Mouse (Mus musculus): ENCODE results near the gene Vangl1. TPM values are rescaled to one million over a fixed set of nuclear protein-coding genes. Genes with fewer than 3 reads are reported as not detected.

Gene Vangl1
- polyA plus RNA-seq, 1 experiment from 2014 or later, result 15.2 TPM

GRCm38 (mm10) chr3:102196166-102196565 is 8.3 kb downstream of the Vangl1 start:
- Histone ChIP-seq H3K4me2 (replicated peaks) (no peak overlapping the region), H3K4me1 (peaks cover 43% of the 10 kb centered on the region), H3K9ac (no peak overlapping the region), H3K27ac (no peak overlapping the region), H3K27me3 (peaks cover 49% of the 10 kb centered on the region), H3K4me3 (no peak overlapping the region), H3K36me3 (no peaks in the 10 kb centered on the region), H3K9me3 (replicated peaks) (no peaks in the 10 kb centered on the region)
- WGBS, result 86% methylated on average over 9 of the region's 9 CpGs
- no peak for ATAC-seq (ENCODE audit: low FRiP score)

DNA sequence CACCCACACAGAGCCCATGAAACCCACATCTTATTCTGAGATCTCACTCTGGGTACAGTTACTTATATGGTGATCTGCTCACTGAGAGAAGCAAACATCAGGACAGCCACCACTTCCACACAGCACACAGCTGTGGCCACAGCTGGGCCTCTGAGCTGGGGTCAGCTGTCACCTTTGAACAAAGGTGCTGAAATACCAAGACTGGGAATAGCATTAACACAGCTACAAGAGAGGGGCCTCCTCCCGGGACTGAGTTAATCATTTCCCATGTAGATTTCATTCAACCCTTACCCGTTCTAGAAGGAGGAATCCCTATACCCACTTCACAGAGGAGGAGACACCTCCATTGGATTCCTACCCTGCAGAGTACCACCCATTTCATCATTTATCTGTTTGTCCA is 8.7 kb downstream of the Vangl1 start:
- ATAC-seq (ENCODE audit: low FRiP score), result no peak
- no peak overlapping the region for H3K4me3 ChIP-seq
- H3K4me2 ChIP-seq (replicated peaks), result no peak overlapping the region
- no peak overlapping the region for H3K27ac ChIP-seq
- no peaks in the 10 kb centered on the region for H3K9me3 ChIP-seq (replicated peaks)
- H3K27me3 ChIP-seq, result peaks cover 48% of the 10 kb centered on the region
- no peak overlapping the region for H3K9ac ChIP-seq
- no peaks in the 10 kb centered on the region for H3K36me3 ChIP-seq
- H3K4me1 ChIP-seq, result peaks cover 43% of the 10 kb centered on the region
- 36% methylated on average over 2 of the region's 2 CpGs for WGBS

GRCm38 (mm10) chr3:102194291-102195051 is 10.0 kb downstream of the Vangl1 start:
- 3% methylated on average over 11 of the region's 11 CpGs for WGBS
- peaks cover 51% of the 10 kb centered on the region for H3K4me1 ChIP-seq
- peak; percentile 39; the same call in 1 of the 2 replicates for ATAC-seq (ENCODE audit: low FRiP score)
- H3K27ac ChIP-seq, result peak overlapping the region; percentile 74
- H3K4me2 ChIP-seq (replicated peaks), result peak overlapping the region; percentile 43
- H3K27me3 ChIP-seq, result peaks cover 36% of the 10 kb centered on the region
- no peak overlapping the region for H3K4me3 ChIP-seq
- peak overlapping the region; percentile 43; the same call in 1 of the 2 replicates for H3K9ac ChIP-seq
- no peaks in the 10 kb centered on the region for H3K36me3 ChIP-seq
- no peaks in the 10 kb centered on the region for H3K9me3 ChIP-seq (replicated peaks)

GRCm38 (mm10) chr3:102193488-102194290 is 10.8 kb downstream of the Vangl1 start:
- H3K27me3 ChIP-seq, result peaks cover 33% of the 10 kb centered on the region
- H3K4me3 ChIP-seq, result 0 out of 2 replicates have a peak overlapping the region, but pooled peaks have one; percentile 4

DNA sequence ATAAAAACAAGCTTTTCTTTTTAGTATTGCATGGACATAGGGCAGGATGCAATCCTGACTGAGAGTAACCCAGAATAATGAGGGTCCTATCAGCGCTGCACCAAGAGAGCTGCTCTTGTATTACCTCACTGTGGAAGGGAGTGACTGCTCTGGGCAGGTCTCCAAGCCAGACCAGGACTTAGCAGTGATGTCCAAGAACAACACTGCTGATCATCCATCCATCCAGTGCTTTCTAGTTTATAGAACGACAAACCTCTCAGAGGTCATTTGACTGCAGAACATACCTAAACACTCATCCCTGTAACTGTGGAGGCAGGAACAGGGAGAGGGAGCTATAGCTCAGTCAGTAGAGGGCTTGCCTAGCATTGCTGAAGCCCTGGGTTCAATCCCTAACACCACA is 11.9 kb downstream of the Vangl1 start:
- Histone ChIP-seq H3K4me3 (no peak overlapping the region), H3K9ac (no peak overlapping the region), H3K36me3 (no peaks in the 10 kb centered on the region), H3K4me1 (peaks cover 55% of the 10 kb centered on the region), H3K27me3 (peaks cover 36% of the 10 kb centered on the region), H3K4me2 (replicated peaks) (no peak overlapping the region), H3K9me3 (replicated peaks) (no peaks in the 10 kb centered on the region), H3K27ac (0 out of 2 replicates have a peak overlapping the region, but pooled peaks have one; percentile 2)
- no peak for ATAC-seq (ENCODE audit: low FRiP score)
- 69% methylated on average over 2 of the region's 2 CpGs for WGBS

More at GRCm38 (mm10) chr3:102193488-102194290, 10.8 kb downstream of the Vangl1 start:
- Histone ChIP-seq H3K4me1 (peaks cover 56% of the 10 kb centered on the region), H3K27ac (peak overlapping the region; percentile 74), H3K9me3 (replicated peaks) (no peaks in the 10 kb centered on the region), H3K9ac (peak overlapping the region; percentile 43), H3K36me3 (no peaks in the 10 kb centered on the region), H3K4me2 (replicated peaks) (peak overlapping the region; percentile 43)
- ATAC-seq (ENCODE audit: low FRiP score), result peak; percentile 51
- WGBS, result 4% methylated on average over 19 of the region's 20 CpGs

DNA sequence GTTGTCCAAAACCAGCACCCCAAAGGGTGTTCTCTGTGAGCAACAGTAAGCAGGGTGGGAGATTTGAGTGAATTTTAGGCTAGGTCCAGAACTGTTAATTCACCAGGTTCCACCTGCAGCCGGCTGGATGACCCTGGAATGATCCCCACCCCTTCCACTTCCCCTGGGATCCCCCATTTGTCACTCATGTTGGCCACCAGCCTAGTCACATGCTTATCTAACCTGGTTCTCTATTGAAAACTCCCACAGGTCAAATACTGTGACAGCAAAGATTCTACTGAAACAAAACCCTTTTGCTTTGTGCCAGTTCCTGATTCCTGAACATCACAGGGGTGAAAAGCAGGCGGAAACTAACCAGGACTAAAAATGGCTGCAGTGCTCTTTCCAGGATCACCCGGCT is 12.9 kb downstream of the Vangl1 start:
- WGBS, result 64% methylated on average over 3 of the region's 3 CpGs
- Histone ChIP-seq H3K4me3 (no peak overlapping the region), H3K4me1 (peaks cover 53% of the 10 kb centered on the region), H3K4me2 (replicated peaks) (no peak overlapping the region), H3K9ac (no peak overlapping the region), H3K9me3 (replicated peaks) (no peaks in the 10 kb centered on the region), H3K27me3 (peaks cover 28% of the 10 kb centered on the region), H3K36me3 (no peaks in the 10 kb centered on the region), H3K27ac (no peak overlapping the region)
- no peak for ATAC-seq (ENCODE audit: low FRiP score)

DNA sequence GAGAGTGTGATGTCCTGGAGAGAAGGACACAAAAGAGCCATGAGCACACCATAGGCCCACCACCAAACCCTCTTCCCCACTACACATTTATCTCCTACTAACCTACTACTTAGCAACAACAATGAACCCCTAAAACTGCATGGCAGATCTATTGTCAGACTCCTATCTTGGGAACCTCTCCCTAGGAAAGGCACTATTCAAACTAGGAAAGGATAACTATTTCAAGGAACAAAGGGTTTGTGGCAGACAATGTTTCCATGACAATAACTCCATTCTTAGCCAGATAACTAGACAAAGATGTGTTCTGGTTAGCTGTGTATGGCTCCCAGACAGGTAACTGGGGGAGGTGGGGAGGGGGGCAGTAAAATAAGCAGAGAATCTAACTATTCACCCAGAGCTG is 13.9 kb downstream of the Vangl1 start:
- Histone ChIP-seq H3K27ac (no peak overlapping the region), H3K4me1 (peaks cover 51% of the 10 kb centered on the region), H3K9ac (no peak overlapping the region), H3K4me3 (no peak overlapping the region), H3K36me3 (0 out of 2 replicates have a peak, but pooled peaks cover 6% of the 10 kb centered on the region), H3K9me3 (replicated peaks) (0 out of 2 replicates have a peak, but pooled peaks cover 7% of the 10 kb centered on the region), H3K27me3 (peaks cover 22% of the 10 kb centered on the region), H3K4me2 (replicated peaks) (no peak overlapping the region)
- no peak for ATAC-seq (ENCODE audit: low FRiP score)

- ATAC-seq (ENCODE audit: low FRiP score), result no peak
- peaks cover 49% of the 10 kb centered on the region for H3K4me1 ChIP-seq
- no peak overlapping the region for H3K27ac ChIP-seq
- peaks cover 18% of the 10 kb centered on the region for H3K27me3 ChIP-seq
- 0 out of 2 replicates have a peak, but pooled peaks cover 7% of the 10 kb centered on the region for H3K9me3 ChIP-seq (replicated peaks)
- no peak overlapping the region for H3K4me3 ChIP-seq
- WGBS, result 3% methylated on average over 4 of the region's 4 CpGs
- H3K4me2 ChIP-seq (replicated peaks), result no peak overlapping the region
- H3K36me3 ChIP-seq, result 0 out of 2 replicates have a peak, but pooled peaks cover 6% of the 10 kb centered on the region
- no peak overlapping the region for H3K9ac ChIP-seq
Measured at GRCm38 (mm10) chr3:102190015-102190414, 14.5 kb downstream of the Vangl1 start.

GRCm38 (mm10) chr3:102188972-102189371 is 15.5 kb downstream of the Vangl1 start:
- Histone ChIP-seq H3K4me1 (peaks cover 39% of the 10 kb centered on the region), H3K4me3 (no peak overlapping the region), H3K36me3 (0 out of 2 replicates have a peak, but pooled peaks cover 6% of the 10 kb centered on the region), H3K9ac (no peak overlapping the region), H3K4me2 (replicated peaks) (peak overlapping the region; percentile 29), H3K27me3 (peaks cover 18% of the 10 kb centered on the region), H3K27ac (no peak overlapping the region), H3K9me3 (replicated peaks) (0 out of 2 replicates have a peak, but pooled peaks cover 7% of the 10 kb centered on the region)
- WGBS, result 8% methylated on average over 6 of the region's 6 CpGs
- ATAC-seq (ENCODE audit: low FRiP score), result peak; percentile 32; the same call in 1 of the 2 replicates

DNA sequence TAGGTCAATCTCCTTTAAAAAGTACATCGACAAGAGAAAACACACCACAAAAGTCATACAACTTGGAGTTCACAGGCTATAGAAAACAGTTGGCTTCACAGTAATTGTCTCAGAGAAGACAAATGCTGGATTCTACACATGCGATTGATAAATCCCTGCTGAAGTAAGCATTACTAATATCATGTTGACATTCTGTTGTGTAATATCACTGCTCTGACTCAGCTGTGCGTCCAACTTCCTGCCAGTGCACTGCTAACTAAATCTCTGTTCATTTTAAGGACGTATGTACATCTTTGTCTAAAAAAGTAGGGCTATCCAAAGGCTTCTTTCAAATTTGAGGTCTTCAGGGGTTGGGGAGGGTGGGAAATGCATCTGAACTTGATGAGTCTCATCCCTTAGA is 17.1 kb downstream of the Vangl1 start:
- no peak overlapping the region for H3K27ac ChIP-seq
- ATAC-seq (ENCODE audit: low FRiP score), result no peak
- H3K36me3 ChIP-seq, result 0 out of 2 replicates have a peak, but pooled peaks cover 6% of the 10 kb centered on the region
- 0 out of 2 replicates have a peak, but pooled peaks cover 7% of the 10 kb centered on the region for H3K9me3 ChIP-seq (replicated peaks)
- H3K4me2 ChIP-seq (replicated peaks), result no peak overlapping the region
- H3K9ac ChIP-seq, result no peak overlapping the region
- peaks cover 24% of the 10 kb centered on the region for H3K4me1 ChIP-seq
- H3K4me3 ChIP-seq, result no peak overlapping the region
- peaks cover 15% of the 10 kb centered on the region for H3K27me3 ChIP-seq
- WGBS, result 82% methylated on average over 4 of the region's 4 CpGs

DNA sequence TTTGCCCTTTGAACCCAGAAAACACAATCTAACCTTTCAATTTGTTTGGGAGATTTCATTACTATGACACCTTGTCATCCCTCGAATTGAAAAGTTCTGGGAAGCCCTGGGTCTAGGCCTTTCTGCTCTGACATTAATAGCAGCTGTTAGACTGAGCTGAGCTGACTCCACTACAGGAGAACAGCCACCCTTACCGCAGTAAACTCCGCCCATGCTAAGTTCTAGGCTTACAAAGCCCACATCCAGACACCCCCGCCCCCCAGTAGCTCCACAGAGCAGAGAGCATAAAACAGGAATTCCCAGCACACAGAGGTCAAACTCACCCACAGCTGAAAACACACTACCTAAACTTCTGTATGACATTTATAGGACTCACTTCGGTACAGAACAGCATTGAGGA is 19.8 kb downstream of the Vangl1 start:
- Histone ChIP-seq H3K9me3 (replicated peaks) (peaks cover 10% of the 10 kb centered on the region; the same call in 1 of the 2 replicates), H3K27me3 (0 out of 2 replicates have a peak, but pooled peaks cover 4% of the 10 kb centered on the region), H3K9ac (no peak overlapping the region), H3K27ac (no peak overlapping the region), H3K36me3 (0 out of 2 replicates have a peak, but pooled peaks cover 9% of the 10 kb centered on the region), H3K4me1 (peaks cover 13% of the 10 kb centered on the region), H3K4me3 (no peak overlapping the region), H3K4me2 (replicated peaks) (no peak overlapping the region)
- WGBS, result 70% methylated on average over 5 of the region's 5 CpGs
- ATAC-seq (ENCODE audit: low FRiP score), result no peak

- Histone ChIP-seq H3K4me2 (replicated peaks) (no peak overlapping the region), H3K9me3 (replicated peaks) (peaks cover 10% of the 10 kb centered on the region; the same call in 1 of the 2 replicates), H3K27me3 (no peaks in the 10 kb centered on the region), H3K27ac (no peak overlapping the region), H3K9ac (no peak overlapping the region), H3K4me1 (0 out of 2 replicates have a peak, but pooled peaks cover 4% of the 10 kb centered on the region), H3K36me3 (0 out of 2 replicates have a peak, but pooled peaks cover 9% of the 10 kb centered on the region), H3K4me3 (no peak overlapping the region)
- WGBS, result 86% methylated on average over 2 of the region's 2 CpGs
- ATAC-seq (ENCODE audit: low FRiP score), result no peak
Measured at GRCm38 (mm10) chr3:102182601-102183000, 21.9 kb downstream of the Vangl1 start.
